Mouse (Mus musculus) stomach, embryonic 15.5 days (tissue): ENCODE measurements around the gene Gm28308. TPM values are rescaled to one million over a fixed set of nuclear protein-coding genes. Genes with fewer than 3 reads are reported as not detected.

Experiments
- ATAC-seq: fragments of 200-750 bp; cut with Nextera tagmentation; 2 replicates; pipeline ENCODE4 v1.8.0; 2017; ENCODE audit warnings: low read depth, moderate number of reproducible peaks, moderate TSS enrichment; ENCODE audit not compliant: insufficient read depth, low FRiP score
- H3K27ac ChIP-seq: fragments of 300-500 bp; sonication (generic); 2 replicates; pipeline ENCODE4 v1.5.1; 2015; ENCODE audit warnings: mild to moderate bottlenecking, inconsistent platforms
- H3K27me3 ChIP-seq: fragments of 300-500 bp; sonication (generic); replicated peaks from 2 replicates; pipeline ENCODE4 v1.6.1; 2015; ENCODE audit warnings: inconsistent platforms
- H3K36me3 ChIP-seq: fragments of 300-500 bp; sonication (generic); 2 replicates; pipeline ENCODE4 v1.6.1; 2015; ENCODE audit warnings: inconsistent platforms
- H3K4me1 ChIP-seq: fragments of 300-500 bp; sonication (generic); 2 replicates; pipeline ENCODE4 v1.6.1; 2015; ENCODE audit warnings: inconsistent platforms
- H3K4me2 ChIP-seq: fragments of 300-500 bp; sonication (generic); 2 replicates; pipeline ENCODE4 v1.6.1; 2015; ENCODE audit warnings: mild to moderate bottlenecking, inconsistent platforms
- H3K4me3 ChIP-seq: fragments of 300-500 bp; sonication (generic); replicated peaks from 2 replicates; pipeline ENCODE4 v1.5.1; 2015; ENCODE audit warnings: inconsistent platforms
- H3K9ac ChIP-seq: fragments of 300-500 bp; sonication (generic); 2 replicates; pipeline ENCODE4 v1.6.1; 2015; ENCODE audit warnings: inconsistent platforms
- H3K9me3 ChIP-seq: fragments of 300-500 bp; sonication (generic); 2 replicates; pipeline ENCODE4 v1.6.1; 2016; ENCODE audit warnings: inconsistent platforms
- WGBS: fragments of 180-500 bp; shearing (Covaris S2); methylation state at CpG from one replicate; pipeline ENCODE4 v1.1.7; 2015; 5-methylcytosine and 5-hydroxymethylcytosine counted together
- microRNA counts: library from miRNA; unstranded; fragments of <30 nt; microRNA quantifications from one replicate; lab custom pipeline; 2016
- microRNA-seq: library from miRNA; unstranded; fragments of <30 nt; microRNA quantifications from one replicate; pipeline ENCODE4, GENCODE M21; 2016
- polyA plus RNA-seq: library from polyadenylated mRNA; unstranded; fragments of >200 nt; fragmentation: Nextera tagmentation; extraction: Ambion mirVana; gene quantifications from 2 replicates; pipeline ENCODE4 v1.2.1, GENCODE M21; 2015

Gene Gm28308
- polyA plus RNA-seq, 1 experiment from 2014 or later: not detected

GRCm38 (mm10) chr6:52139115-52139514, 74.0 kb downstream of the Gm28308 start:
- H3K36me3 ChIP-seq: no peaks in the 10 kb centered on the region
- ATAC-seq: no peak
- H3K4me2 ChIP-seq: no peak overlapping the region
- H3K27me3 ChIP-seq: no peaks in the 10 kb centered on the region
- H3K27ac ChIP-seq: no peak overlapping the region
- H3K9me3 ChIP-seq: no peaks in the 10 kb centered on the region
- no peak overlapping the region for H3K4me3 ChIP-seq
- 74% methylated on average over 5 of the region's 5 CpGs for WGBS
- no peak overlapping the region for H3K9ac ChIP-seq
- no peaks in the 10 kb centered on the region for H3K4me1 ChIP-seq

GRCm38 (mm10) chr6:52138576-52138975, 74.6 kb downstream of the Gm28308 start:
- ATAC-seq: no peak
- 48% methylated on average over 10 of the region's 10 CpGs for WGBS
- no peak overlapping the region for H3K4me3 ChIP-seq

GRCm38 (mm10) chr6:52137841-52138535, 75.2 kb downstream of the Gm28308 start:
- H3K4me3 ChIP-seq: no peak overlapping the region
- 66% methylated on average over 9 of the region's 9 CpGs for WGBS
- no peaks in the 10 kb centered on the region for H3K36me3 ChIP-seq
- no peak overlapping the region for H3K4me2 ChIP-seq
- no peak overlapping the region for H3K9ac ChIP-seq
- H3K9me3 ChIP-seq: no peaks in the 10 kb centered on the region
- no peaks in the 10 kb centered on the region for H3K27me3 ChIP-seq
- H3K4me1 ChIP-seq: no peaks in the 10 kb centered on the region
- no peak overlapping the region for H3K27ac ChIP-seq
- no peak for ATAC-seq

More at GRCm38 (mm10) chr6:52138576-52138975, 74.6 kb downstream of the Gm28308 start:
- Histone ChIP-seq H3K4me2 (no peak overlapping the region), H3K27me3 (no peaks in the 10 kb centered on the region), H3K27ac (no peak overlapping the region), H3K9ac (no peak overlapping the region), H3K36me3 (no peaks in the 10 kb centered on the region), H3K4me1 (no peaks in the 10 kb centered on the region), H3K9me3 (no peaks in the 10 kb centered on the region)

- H3K27ac ChIP-seq: no peak overlapping the region
- WGBS: 73% methylated on average over 4 of the region's 4 CpGs
- no peak overlapping the region for H3K4me3 ChIP-seq
- 0 out of 2 replicates have a peak, but pooled peaks cover 8% of the 10 kb centered on the region for H3K27me3 ChIP-seq
- no peak for ATAC-seq
- no peaks in the 10 kb centered on the region for H3K36me3 ChIP-seq
- H3K4me1 ChIP-seq: no peaks in the 10 kb centered on the region
- no peaks in the 10 kb centered on the region for H3K9me3 ChIP-seq
- no peak overlapping the region for H3K9ac ChIP-seq
- H3K4me2 ChIP-seq: no peak overlapping the region
These were observed 89.5 kb downstream of the Gm28308 start for GRCm38 (mm10) chr6:52123673-52124072.

- Histone ChIP-seq H3K4me3 (no peak overlapping the region), H3K9ac (no peak overlapping the region), H3K4me2 (no peak overlapping the region), H3K36me3 (no peaks in the 10 kb centered on the region), H3K9me3 (no peaks in the 10 kb centered on the region), H3K4me1 (no peaks in the 10 kb centered on the region), H3K27me3 (peaks cover 8% of the 10 kb centered on the region; the same call in 1 of the 2 replicates), H3K27ac (no peak overlapping the region)
- 48% methylated on average over 3 of the region's 3 CpGs for WGBS
- no peak for ATAC-seq
These were observed 92.0 kb downstream of the Gm28308 start for GRCm38 (mm10) chr6:52121173-52121572.

GRCm38 (mm10) chr6:52118903-52119635, 94.1 kb downstream of the Gm28308 start:
- WGBS: 22% methylated on average over 6 of the region's 6 CpGs
- H3K27me3 ChIP-seq: peaks cover 11% of the 10 kb centered on the region; the same call in 1 of the 2 replicates
- no peak overlapping the region for H3K27ac ChIP-seq
- no peak for ATAC-seq
- no peaks in the 10 kb centered on the region for H3K9me3 ChIP-seq
- no peaks in the 10 kb centered on the region for H3K36me3 ChIP-seq
- H3K4me1 ChIP-seq: no peaks in the 10 kb centered on the region
- H3K4me2 ChIP-seq: no peak overlapping the region
- H3K4me3 ChIP-seq: no peak overlapping the region
- no peak overlapping the region for H3K9ac ChIP-seq

GRCm38 (mm10) chr6:52115899-52116298, 97.2 kb downstream of the Gm28308 start:
- Histone ChIP-seq H3K4me3 (no peak overlapping the region), H3K36me3 (no peaks in the 10 kb centered on the region), H3K27ac (no peak overlapping the region), H3K4me1 (0 out of 2 replicates have a peak, but pooled peaks cover 5% of the 10 kb centered on the region), H3K9me3 (no peaks in the 10 kb centered on the region), H3K27me3 (peaks cover 8% of the 10 kb centered on the region; the same call in 1 of the 2 replicates), H3K9ac (no peak overlapping the region), H3K4me2 (no peak overlapping the region)
- 22% methylated on average over 5 of the region's 5 CpGs for whole genome bisulfite sequencing
- no peak for ATAC-seq

MicroRNAs within 50 kb of the gene (microRNA counts, 519-probe panel; counts per million panel counts)
- 2,244 counts per million, percentile 38 among the panel's probes with 10 or more counts for microRNA mmu-miR-196b (lab: Ali Mortazavi, UCI)

Small RNA genes within 50 kb of the gene (microRNA-seq; reads per million reads assigned to microRNA genes)
- 595 reads per million, percentile 70 among the genes with 10 or more reads in this experiment for gene Mir196b

Other genes starting within 250 kb of the Gm28308 start
- 42.1 and 45.7 TPM in 2 replicates for gene Skap2, start 200.8 kb downstream of the Gm28308 start, polyA plus RNA-seq
- gene Hoxa1, start 55.0 kb downstream of the Gm28308 start, polyA plus RNA-seq: 1.3 and 2.2 TPM in 2 replicates
- 8.8 and 12.2 TPM in 2 replicates for gene Hoxa2, start 48.5 kb downstream of the Gm28308 start, polyA plus RNA-seq
- 2.6 and 3.1 TPM in 2 replicates for gene 5730596B20Rik, start 35.8 kb downstream of the Gm28308 start, polyA plus RNA-seq
- gene Hoxa4, start 21.6 kb downstream of the Gm28308 start, polyA plus RNA-seq: 4.4 and 5.3 TPM in 2 replicates
- 19.8 and 20.2 TPM in 2 replicates for gene Hoxa5, start 8.8 kb downstream of the Gm28308 start, polyA plus RNA-seq
- 1.7 and 1.9 TPM in 2 replicates for gene Hoxa6, start 4.6 kb downstream of the Gm28308 start, polyA plus RNA-seq
- gene Hoxa3, start within 50 bp of the Gm28308 start, polyA plus RNA-seq: 8.0 and 9.6 TPM in 2 replicates
- gene Hoxa7, start 8.5 kb upstream of the Gm28308 start, polyA plus RNA-seq: 7.6 and 12.1 TPM in 2 replicates
- gene Hoxa9, start 17.8 kb upstream of the Gm28308 start, polyA plus RNA-seq: 0.49 and 1.9 TPM in 2 replicates
- 1.3 and 2.7 TPM in 2 replicates for gene Hoxa10, start 27.5 kb upstream of the Gm28308 start, polyA plus RNA-seq
- gene Hoxa11, start 32.5 kb upstream of the Gm28308 start, polyA plus RNA-seq: 0.18 and 0.59 TPM in 2 replicates
- gene Hoxa13, start 47.5 kb upstream of the Gm28308 start, polyA plus RNA-seq: 0.15 TPM in 1 of 2 replicates, not detected in the other
- 0.05 TPM in 1 of 2 replicates, not detected in the other for gene Evx1, start 100.2 kb upstream of the Gm28308 start, polyA plus RNA-seq